Mouse (Mus musculus): ENCODE measurements at regions not wholly inside any gene's neighbourhood (a gene's known extent, or its start where the extent isn't known, plus 50 kb on each side); places are given as distances from the start of the nearest gene placed in this dataset.

GRCm38 (mm10) chr13:60518010-60518409 lies 83.7 kb upstream of the Dapk1 start:
- no peak overlapping the region for H3K4me3 ChIP-seq (ENCODE audit: low read depth, low read length)
- 67% methylated on average over 2 of the region's 2 CpGs for WGBS (ENCODE audit: insufficient replicate concordance)
- ATAC-seq (no peak), DNase-seq (no peak)
- no peak overlapping the region for H3K9ac ChIP-seq (replicated peaks)
- TF ChIP-seq EP300 (IDR thresholded peaks at IDR 0.05; ENCODE audit: low read depth), result no peak
- no peaks in the 10 kb centered on the region for H3K9me3 ChIP-seq (ENCODE audit: low read length)
- no peak overlapping the region for H3K4me2 ChIP-seq (ENCODE audit: low read depth, low read length)
- no peaks in the 10 kb centered on the region for H3K27me3 ChIP-seq (ENCODE audit: insufficient read depth, low read length)
- no peak overlapping the region for H3K27ac ChIP-seq (ENCODE audit: low read depth)
- H3K4me1 ChIP-seq (ENCODE audit: insufficient read depth), result no peaks in the 10 kb centered on the region
- H3K36me3 ChIP-seq (replicated peaks; ENCODE audit: insufficient read depth, low read length), result no peaks in the 10 kb centered on the region

GRCm38 (mm10) chr13:60519708-60520107 lies 82.0 kb upstream of the Dapk1 start:
- Histone ChIP-seq H3K36me3 (replicated peaks; ENCODE audit: insufficient read depth, low read length) (no peaks in the 10 kb centered on the region), H3K4me2 (ENCODE audit: low read depth, low read length) (no peak overlapping the region), H3K4me3 (ENCODE audit: low read depth, low read length) (no peak overlapping the region), H3K27me3 (ENCODE audit: insufficient read depth, low read length) (no peaks in the 10 kb centered on the region), H3K4me1 (ENCODE audit: insufficient read depth) (no peaks in the 10 kb centered on the region), H3K27ac (ENCODE audit: low read depth) (no peak overlapping the region), H3K9me3 (ENCODE audit: low read length) (no peaks in the 10 kb centered on the region), H3K9ac (replicated peaks) (no peak overlapping the region)
- no peak for ATAC-seq
- WGBS (ENCODE audit: insufficient replicate concordance), result 57% methylated on average over 4 of the region's 4 CpGs
- TF ChIP-seq CTCF (IDR thresholded peaks at IDR 0.05; ENCODE audit: low read depth) (no peak), EP300 (IDR thresholded peaks at IDR 0.05; ENCODE audit: low read depth) (no peak)
- no peak for DNase-seq

- no peak overlapping the region for H3K4me2 ChIP-seq (ENCODE audit: low read depth, low read length)
- no peaks in the 10 kb centered on the region for H3K9me3 ChIP-seq (ENCODE audit: low read length)
- no peak overlapping the region for H3K4me3 ChIP-seq (ENCODE audit: low read depth, low read length)
- H3K27me3 ChIP-seq (ENCODE audit: insufficient read depth, low read length), result no peaks in the 10 kb centered on the region
- H3K4me1 ChIP-seq (ENCODE audit: insufficient read depth), result no peaks in the 10 kb centered on the region
- no peak for TF ChIP-seq EP300 (IDR thresholded peaks at IDR 0.05; ENCODE audit: low read depth)
- no peak for TF ChIP-seq CTCF (IDR thresholded peaks at IDR 0.05; ENCODE audit: low read depth)
- WGBS (ENCODE audit: insufficient replicate concordance), result 66% methylated on average over 8 of the region's 8 CpGs
- H3K36me3 ChIP-seq (replicated peaks; ENCODE audit: insufficient read depth, low read length), result no peaks in the 10 kb centered on the region
- no peak for DNase-seq
- no peak overlapping the region for H3K27ac ChIP-seq (ENCODE audit: low read depth)
- no peak for ATAC-seq
- no peak overlapping the region for H3K9ac ChIP-seq (replicated peaks)
Measured at GRCm38 (mm10) chr13:60522719-60523450, 78.9 kb upstream of the Dapk1 start.

GRCm38 (mm10) chr13:60527806-60528205 lies 73.9 kb upstream of the Dapk1 start:
- H3K4me1 ChIP-seq (ENCODE audit: insufficient read depth), result 0 out of 2 replicates have a peak, but pooled peaks cover 5% of the 10 kb centered on the region
- DNase-seq, result no peak
- ATAC-seq, result no peak
- H3K4me2 ChIP-seq (ENCODE audit: low read depth, low read length), result no peak overlapping the region
- H3K9ac ChIP-seq (replicated peaks), result no peak overlapping the region
- TF ChIP-seq CTCF (IDR thresholded peaks at IDR 0.05; ENCODE audit: low read depth) (no peak), EP300 (IDR thresholded peaks at IDR 0.05; ENCODE audit: low read depth) (no peak)
- no peak overlapping the region for H3K4me3 ChIP-seq (ENCODE audit: low read depth, low read length)
- WGBS (ENCODE audit: insufficient replicate concordance), result 75% methylated on average over 2 of the region's 2 CpGs
- no peaks in the 10 kb centered on the region for H3K9me3 ChIP-seq (ENCODE audit: low read length)
- H3K27ac ChIP-seq (ENCODE audit: low read depth), result no peak overlapping the region
- H3K27me3 ChIP-seq (ENCODE audit: insufficient read depth, low read length), result no peaks in the 10 kb centered on the region
- H3K36me3 ChIP-seq (replicated peaks; ENCODE audit: insufficient read depth, low read length), result no peaks in the 10 kb centered on the region

- Histone ChIP-seq H3K4me1 (ENCODE audit: insufficient read depth) (0 out of 2 replicates have a peak, but pooled peaks cover 5% of the 10 kb centered on the region), H3K9me3 (ENCODE audit: low read length) (no peaks in the 10 kb centered on the region), H3K27me3 (ENCODE audit: insufficient read depth, low read length) (no peaks in the 10 kb centered on the region), H3K4me2 (ENCODE audit: low read depth, low read length) (no peak overlapping the region), H3K36me3 (replicated peaks; ENCODE audit: insufficient read depth, low read length) (no peaks in the 10 kb centered on the region), H3K4me3 (ENCODE audit: low read depth, low read length) (no peak overlapping the region), H3K27ac (ENCODE audit: low read depth) (0 out of 2 replicates have a peak overlapping the region, but pooled peaks have one; percentile 22), H3K9ac (replicated peaks) (no peak overlapping the region)
- 48% methylated on average over 1 of the region's 1 CpGs for WGBS (ENCODE audit: insufficient replicate concordance)
- TF ChIP-seq CTCF (IDR thresholded peaks at IDR 0.05; ENCODE audit: low read depth) (no peak), EP300 (IDR thresholded peaks at IDR 0.05; ENCODE audit: low read depth) (no peak)
- ATAC-seq (peak; percentile 91), DNase-seq (peak; percentile 44)
Measured at GRCm38 (mm10) chr13:60528819-60529218, 72.9 kb upstream of the Dapk1 start.

- no peak for TF ChIP-seq CTCF (IDR thresholded peaks at IDR 0.05; ENCODE audit: low read depth)
- TF ChIP-seq EP300 (IDR thresholded peaks at IDR 0.05; ENCODE audit: low read depth), result no peak
- no peak overlapping the region for H3K9ac ChIP-seq (replicated peaks)
- no peak overlapping the region for H3K4me2 ChIP-seq (ENCODE audit: low read depth, low read length)
- no peaks in the 10 kb centered on the region for H3K9me3 ChIP-seq (ENCODE audit: low read length)
- H3K27me3 ChIP-seq (ENCODE audit: insufficient read depth, low read length), result no peaks in the 10 kb centered on the region
- ATAC-seq (0 out of 2 replicates have a peak, but pooled peaks have one; percentile 4), DNase-seq (no peak)
- 50% methylated on average over 6 of the region's 6 CpGs for WGBS (ENCODE audit: insufficient replicate concordance)
- no peak overlapping the region for H3K4me3 ChIP-seq (ENCODE audit: low read depth, low read length)
- H3K4me1 ChIP-seq (ENCODE audit: insufficient read depth), result 0 out of 2 replicates have a peak, but pooled peaks cover 5% of the 10 kb centered on the region
- H3K27ac ChIP-seq (ENCODE audit: low read depth), result no peak overlapping the region
- no peaks in the 10 kb centered on the region for H3K36me3 ChIP-seq (replicated peaks; ENCODE audit: insufficient read depth, low read length)
Measured at GRCm38 (mm10) chr13:60529381-60530069, 72.2 kb upstream of the Dapk1 start.

Measured in liver, postnatal 0 days (tissue).